Mouse (Mus musculus): ENCODE data around the gene Gpatch2.

The Gpatch2 gene

GRCm38 (mm10) chr1:187308523-187308922 lies 93.2 kb downstream of the Gpatch2 start:
- DNase-seq, result no peak

GRCm38 (mm10) chr1:187311122-187311521 lies 95.8 kb downstream of the Gpatch2 start:
- no peak for DNase-seq

GRCm38 (mm10) chr1:187313323-187313722 lies 98.0 kb downstream of the Gpatch2 start:
- no peak for DNase-seq

DNA sequence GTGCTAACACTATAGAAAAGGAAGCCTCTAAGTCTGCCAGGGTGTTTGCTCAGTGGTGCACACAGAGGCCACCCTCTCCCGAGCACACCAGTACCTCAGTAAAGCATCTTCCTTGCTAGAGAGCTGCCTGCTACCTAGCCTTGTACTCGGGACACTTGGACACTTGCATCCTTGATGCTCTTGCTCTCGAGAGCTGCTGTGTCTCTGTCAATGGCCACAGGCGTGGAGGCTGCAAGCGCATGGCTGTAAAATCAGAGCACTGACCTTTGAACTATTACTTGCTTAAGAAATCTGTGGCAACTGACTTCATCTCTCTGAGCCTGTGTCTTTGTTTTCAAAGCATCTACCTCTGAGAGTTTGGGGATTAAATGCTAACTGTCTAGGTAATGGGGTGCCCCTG lies 98.5 kb downstream of the Gpatch2 start:
- DNase-seq, result no peak

GRCm38 (mm10) chr1:187314516-187314915 lies 99.2 kb downstream of the Gpatch2 start:
- DNase-seq, result no peak

DNA sequence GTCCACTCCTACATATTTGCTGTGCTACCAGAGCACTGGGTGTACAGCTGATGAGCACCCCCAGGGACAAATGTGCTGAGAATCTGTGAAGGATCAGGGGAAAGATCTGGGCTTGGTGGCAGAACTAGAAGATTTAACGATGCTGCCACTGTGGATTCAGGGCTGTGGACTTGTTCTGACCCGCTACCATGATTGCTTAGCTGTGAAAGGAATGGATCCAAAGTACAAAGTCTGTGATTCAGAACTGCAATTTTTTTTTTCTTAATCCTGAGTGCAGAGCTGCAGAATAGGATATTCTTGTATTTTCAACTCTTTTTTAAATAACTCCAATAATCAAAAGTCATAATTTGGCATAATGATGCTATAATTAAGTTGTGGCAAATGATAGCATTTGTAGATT lies 100.5 kb downstream of the Gpatch2 start:
- DNase-seq, result no peak

DNA sequence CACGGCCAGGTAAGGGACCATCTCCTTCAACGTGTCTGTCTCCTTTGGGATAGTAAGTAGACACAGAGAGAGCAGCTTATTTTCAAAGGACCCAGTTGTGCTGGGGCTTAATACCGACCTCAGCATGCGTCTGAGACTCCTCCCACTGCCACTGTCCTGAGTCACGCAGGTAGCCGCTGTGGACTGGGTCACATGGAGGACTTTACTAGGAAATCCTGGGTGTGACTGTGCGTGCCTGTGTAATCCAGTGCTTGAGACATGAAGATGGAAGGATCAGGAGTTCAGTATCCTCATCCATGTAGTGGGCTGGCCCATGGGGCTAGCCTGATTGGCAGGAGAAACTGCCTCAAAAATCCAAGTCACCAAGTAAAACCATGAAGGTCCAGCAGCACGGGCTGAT lies 101.2 kb downstream of the Gpatch2 start:
- DNase-seq, result no peak

- DNase-seq, result no peak
These were observed 106.5 kb downstream of the Gpatch2 start for GRCm38 (mm10) chr1:187321814-187322213.

GRCm38 (mm10) chr1:187322505-187323208 lies 107.3 kb downstream of the Gpatch2 start:
- DNase-seq, result no peak

DNA sequence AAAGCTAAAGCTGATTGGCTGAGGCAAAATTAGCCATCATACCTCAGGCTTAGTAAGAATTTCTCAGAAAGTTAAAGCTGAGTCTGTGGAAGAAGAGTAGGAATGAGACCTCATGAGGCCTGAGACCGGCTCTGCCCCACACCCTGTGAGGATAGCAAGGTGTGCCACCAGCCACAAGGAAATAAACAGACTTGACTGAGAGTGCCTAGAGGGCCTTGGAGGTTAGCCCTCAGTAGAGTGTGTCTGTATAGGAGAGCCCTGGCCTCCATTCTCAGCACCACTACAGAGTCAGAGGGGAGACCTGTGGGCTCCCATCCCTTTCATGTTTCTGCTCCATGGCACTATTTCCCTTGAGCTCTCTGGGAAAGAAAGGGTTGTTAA lies 107.9 kb downstream of the Gpatch2 start:
- no peak for DNase-seq

DNA sequence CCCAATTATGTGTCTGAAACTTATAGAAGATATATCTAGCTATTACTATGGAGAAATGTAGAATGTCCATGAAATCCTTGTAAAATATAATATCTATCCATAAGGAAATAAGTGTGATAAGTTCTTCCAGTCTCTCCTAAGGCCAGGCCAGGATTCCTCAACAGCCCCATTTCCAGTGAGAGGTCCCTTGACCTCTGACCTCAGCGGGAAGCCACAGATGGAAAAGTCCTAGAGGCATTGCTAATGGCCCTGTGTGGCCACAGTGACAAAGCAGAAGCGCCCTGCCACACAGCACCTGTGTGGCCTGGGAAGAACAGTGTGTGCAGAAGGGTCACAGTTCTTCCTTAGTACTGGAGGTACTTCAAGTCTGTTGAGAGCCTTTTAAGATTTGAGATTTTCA lies 127.2 kb downstream of the Gpatch2 start:
- DNase-seq, result no peak

GRCm38 (mm10) chr1:187345156-187345555 lies 129.8 kb downstream of the Gpatch2 start:
- no peak for DNase-seq

DNA sequence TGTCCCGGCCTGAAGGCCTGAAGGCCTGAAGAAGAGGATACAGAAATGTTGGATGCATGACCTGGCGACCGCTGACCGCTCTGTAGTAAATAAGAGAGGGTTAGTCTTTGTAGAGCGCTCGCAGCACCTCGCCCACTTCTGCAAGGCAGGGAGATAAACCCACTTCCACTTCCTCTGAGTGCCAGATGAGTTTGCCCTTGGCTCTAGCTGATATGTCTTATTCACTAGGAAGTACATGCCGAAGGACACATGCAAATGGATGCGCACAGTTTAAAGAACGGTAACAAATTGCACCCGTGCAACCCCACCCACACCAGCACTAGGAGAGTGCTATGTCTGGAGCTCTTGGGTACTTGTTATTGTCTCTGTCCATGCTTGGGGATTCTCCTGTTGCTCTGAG lies 131.6 kb downstream of the Gpatch2 start:
- DNase-seq, result no peak

DNA sequence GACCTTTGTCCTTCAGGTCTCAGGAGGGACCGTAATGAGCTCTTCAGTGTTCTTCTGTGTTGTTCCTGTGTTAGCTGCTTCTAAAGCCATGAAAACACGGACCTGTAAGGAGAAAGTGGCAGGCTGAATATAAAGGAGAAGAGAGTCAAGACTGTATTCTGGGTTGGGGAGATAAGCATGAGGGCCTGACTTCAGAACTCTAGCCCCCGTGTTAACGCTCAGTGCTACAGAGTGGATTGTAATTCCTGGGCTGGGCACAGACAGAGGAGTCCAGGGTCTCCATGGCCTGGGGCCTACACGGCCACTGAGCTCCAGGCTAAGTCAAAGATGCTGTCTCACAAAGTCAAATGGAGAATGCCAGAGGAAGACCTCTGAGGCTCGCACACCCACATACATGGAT lies 132.3 kb downstream of the Gpatch2 start:
- DNase-seq, result no peak

DNA sequence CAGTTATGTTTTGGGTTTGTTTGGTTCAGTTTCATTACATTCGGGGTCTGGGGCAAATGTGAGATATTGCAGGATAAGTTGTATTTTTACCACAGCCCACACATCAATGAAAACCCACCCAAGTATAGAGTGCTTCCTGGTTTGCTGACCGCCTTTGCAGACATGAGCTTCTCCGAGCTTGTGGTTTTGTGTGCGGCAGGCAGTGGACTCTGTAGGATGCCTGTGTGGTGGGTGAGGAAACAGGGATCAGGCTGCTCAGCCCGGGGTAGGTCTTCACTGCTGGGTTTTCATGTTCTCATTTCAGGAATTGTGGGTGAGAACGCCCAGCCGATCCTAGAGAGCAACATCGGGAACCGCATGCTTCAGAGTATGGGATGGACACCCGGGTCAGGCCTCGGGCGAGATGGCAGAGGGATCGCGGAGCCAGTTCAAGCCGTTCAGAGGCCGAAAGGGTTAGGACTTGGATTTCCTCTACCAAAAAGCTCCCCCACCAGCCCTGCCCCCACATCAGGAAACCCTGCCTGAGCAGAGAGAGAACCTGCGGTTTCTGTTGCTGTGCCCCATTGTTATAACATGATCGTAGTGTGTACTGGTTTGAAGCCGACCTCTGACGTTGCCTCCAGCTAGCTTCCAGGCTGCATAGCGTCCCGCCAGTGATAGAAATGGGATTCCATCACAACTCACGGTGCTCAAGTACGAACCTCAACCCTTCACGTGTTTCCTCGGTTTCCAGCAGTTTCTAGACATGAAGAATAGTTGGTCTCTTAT lies 132.9 kb downstream of the Gpatch2 start:
- no peak for DNase-seq

DNA sequence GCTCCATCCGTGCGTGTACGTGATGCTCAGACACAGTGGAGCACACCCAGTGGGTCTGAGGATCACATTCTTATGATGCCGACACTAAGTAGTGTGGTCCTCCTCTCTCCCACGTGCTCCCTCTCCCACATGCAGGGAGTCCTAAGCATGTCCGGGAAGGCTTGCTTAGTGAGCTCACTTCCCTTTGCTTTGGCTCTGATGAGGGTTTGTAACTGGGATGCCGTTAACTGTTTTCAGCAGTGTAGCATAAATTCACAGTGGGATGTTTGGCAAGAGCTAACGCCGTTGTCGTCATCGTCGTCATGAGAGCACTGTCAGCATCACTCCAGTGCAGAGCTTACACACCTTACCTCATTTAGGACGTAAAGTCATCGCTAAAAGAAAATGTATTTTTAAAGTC lies 133.6 kb downstream of the Gpatch2 start:
- DNase-seq, result no peak

- DNase-seq, result peak; percentile 17 to 73
These were observed 140.9 kb downstream of the Gpatch2 start for GRCm38 (mm10) chr1:187356169-187356568.

- DNase-seq, result no peak
These were observed 141.6 kb downstream of the Gpatch2 start for GRCm38 (mm10) chr1:187356904-187357303.

GRCm38 (mm10) chr1:187360240-187360639 lies 144.9 kb downstream of the Gpatch2 start:
- DNase-seq, result no peak

- DNase-seq, result no peak
These were observed 147.2 kb downstream of the Gpatch2 start for GRCm38 (mm10) chr1:187362536-187362935.

DNA sequence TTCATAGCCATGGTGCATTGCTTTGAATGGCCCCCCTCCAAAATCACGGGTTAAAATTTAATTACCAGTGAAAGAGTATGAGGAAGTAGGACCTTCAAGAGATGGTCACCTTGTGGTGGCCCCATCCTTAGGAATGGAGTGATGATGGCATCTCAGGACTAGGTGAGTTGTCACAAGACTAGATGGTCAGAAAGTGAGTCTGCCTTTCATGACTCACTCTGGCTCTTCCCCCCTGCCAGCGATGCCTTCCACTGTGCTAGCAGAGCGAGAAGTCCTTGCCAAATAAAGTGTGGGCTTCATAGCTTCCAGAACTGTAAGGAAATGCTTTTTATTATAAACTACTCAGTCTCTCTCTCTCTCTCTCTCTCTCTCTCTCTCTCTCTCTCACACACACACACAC lies 150.1 kb downstream of the Gpatch2 start:
- DNase-seq, result no peak

DNA sequence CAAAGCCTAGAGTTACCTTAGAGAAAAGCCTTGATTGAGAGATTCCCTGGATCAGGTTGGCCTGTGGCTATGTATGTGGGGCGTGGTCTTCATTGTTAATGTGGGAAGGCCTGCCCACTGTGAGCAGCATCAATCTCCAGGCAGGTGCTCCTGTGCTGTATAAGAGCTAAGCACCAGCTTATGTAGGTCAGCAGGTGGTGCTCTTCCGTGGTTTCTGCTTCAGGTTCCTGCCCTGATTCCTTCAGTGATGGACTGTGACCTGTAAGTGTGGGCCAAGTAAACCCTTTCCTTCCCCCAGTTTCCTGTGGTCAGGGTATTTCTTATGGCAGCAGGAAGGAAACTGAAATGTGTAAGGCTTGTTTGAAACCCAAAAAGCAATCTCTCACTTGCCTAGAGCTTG lies 151.5 kb downstream of the Gpatch2 start:
- no peak for DNase-seq

DNA sequence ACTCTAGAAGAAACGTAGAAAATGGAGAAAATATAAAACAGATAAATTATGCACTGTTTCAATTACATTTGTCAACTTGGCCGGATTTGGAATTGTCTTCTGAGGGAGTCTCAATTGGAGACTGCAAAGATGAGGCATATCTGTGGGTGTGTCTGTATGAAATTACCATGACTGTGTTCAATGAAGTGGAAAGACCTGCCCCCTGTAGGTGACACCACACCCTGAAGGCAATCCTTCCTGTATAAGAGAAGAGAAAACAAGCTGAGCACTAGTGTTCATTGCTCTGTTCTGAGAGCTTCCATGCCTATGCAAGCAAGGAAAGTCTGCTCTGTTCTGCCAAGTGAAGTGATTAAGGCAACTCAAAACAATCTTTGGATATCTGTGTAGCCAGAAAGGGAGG lies 153.7 kb downstream of the Gpatch2 start:
- DNase-seq, result no peak

DNA sequence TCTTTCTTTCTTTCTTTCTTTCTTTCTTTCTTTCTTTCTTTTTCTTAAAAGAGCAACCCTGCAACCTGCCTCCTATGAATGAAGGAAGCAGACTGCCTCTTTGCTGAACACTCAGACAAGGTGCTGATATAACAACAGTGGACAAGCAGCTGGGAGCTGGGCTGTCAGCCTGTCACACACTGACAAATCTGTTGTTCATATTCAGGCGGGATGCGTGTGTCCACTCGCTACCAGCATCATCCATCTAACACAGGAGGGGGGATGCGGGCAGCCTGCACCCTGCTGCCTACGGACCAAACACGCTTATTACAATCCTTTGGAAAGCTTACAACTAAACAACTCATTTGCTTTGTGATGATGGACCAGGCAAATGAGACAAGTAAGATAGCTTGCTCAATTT lies 158.2 kb downstream of the Gpatch2 start:
- DNase-seq, result no peak

GRCm38 (mm10) chr1:187374418-187374817 lies 159.1 kb downstream of the Gpatch2 start:
- DNase-seq, result no peak
